Mouse (Mus musculus): Measurements from ENCODE around the gene Fbxl18. TPM values are rescaled to one million over a fixed set of nuclear protein-coding genes. Genes with fewer than 3 reads are reported as not detected.
"Not testable (repeated sequence)": the region's sequence is repeated elsewhere in the genome, so short reads cannot be mapped to it uniquely, and the experiment has no call there.

The Fbxl18 gene
- polyA plus RNA-seq, 1 experiment, result 34.8 TPM

DNA sequence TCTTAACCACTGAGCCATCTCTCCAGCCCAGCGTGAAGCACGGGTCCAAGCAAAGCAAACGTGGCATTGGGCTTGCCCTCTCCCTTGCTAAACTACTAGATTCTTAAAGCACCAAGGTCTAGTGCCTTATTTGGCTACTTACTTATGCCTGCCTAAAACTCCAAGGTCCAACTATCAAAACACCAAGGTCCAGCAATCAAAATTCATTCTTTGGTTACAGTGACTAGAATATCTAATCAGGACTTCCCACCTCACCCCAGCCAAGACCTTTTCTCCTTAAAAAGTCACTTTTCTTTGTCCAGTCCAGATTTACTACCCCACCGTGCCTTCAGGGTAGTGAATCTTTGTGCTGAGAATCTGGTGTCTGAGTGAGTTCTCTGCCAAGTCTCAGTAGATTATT, 3.1 kb upstream of the Fbxl18 start:
- DNase-seq (ENCODE audit: low read depth), result no peak
- TF ChIP-seq POLR2A (IDR thresholded peaks at IDR 0.05; ENCODE audit: borderline replicate concordance, extremely low read depth, insufficient read depth, insufficient read length, poor library complexity, severe bottlenecking) (no peak), CTCF (IDR thresholded peaks at IDR 0.05; ENCODE audit: borderline replicate concordance, extremely low read depth, insufficient read depth, insufficient read length) (no peak)

DNA sequence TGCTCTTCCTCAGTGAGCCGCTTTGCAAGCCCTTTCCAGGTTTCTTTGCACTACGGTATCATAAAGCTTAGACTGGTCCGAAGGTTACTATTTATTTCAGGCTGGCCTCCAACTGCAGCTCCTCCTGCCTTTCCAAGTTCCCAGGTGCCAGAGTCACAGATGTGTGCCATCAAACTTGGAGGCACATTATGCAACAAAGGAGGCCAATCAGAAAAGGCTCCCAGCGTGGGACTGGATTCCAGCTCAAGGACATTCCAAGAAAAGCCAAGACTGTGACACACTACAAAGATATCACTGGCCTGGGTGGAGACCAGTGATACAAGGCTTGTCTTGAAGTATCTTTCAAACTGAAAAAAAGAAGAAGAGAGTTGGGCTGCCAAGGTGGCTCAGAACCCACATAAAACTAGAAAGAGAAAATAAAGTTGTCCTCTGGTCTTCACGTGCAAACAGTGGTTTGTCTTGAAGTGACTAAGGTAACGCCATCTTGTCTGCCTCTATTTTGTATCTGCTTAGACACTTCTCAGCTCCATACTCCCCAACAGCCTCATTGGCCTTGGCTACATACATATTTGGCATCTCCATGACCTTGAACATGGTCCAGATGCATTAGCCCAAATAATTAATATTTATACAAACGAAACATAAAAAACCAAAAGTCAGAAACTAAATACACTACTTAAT, 2.5 kb upstream of the Fbxl18 start:
- no peak for TF ChIP-seq CTCF (IDR thresholded peaks at IDR 0.05; ENCODE audit: borderline replicate concordance, extremely low read depth, insufficient read depth, insufficient read length)
- DNase-seq (ENCODE audit: low read depth), result no peak

DNA sequence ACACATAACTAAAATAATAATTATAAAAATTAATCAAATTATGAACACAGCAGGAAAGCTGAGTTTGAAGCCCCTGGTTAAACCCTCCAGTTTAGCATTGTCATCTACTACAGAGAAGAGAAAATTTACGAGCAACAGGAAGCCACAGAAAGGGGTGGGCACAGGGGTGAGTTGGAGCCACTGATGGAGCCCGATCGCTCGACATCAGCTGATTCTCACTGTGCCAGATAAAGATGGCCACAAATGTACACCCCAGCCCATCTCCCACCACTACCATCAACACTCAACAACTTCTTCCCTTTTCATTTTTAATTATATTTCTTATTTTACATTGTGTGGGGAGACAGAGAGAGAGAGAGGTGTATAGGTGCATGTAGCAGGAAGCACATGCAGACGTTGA, 1.5 kb upstream of the Fbxl18 start:
- TF ChIP-seq POLR2A (IDR thresholded peaks at IDR 0.05; ENCODE audit: borderline replicate concordance, extremely low read depth, insufficient read depth, insufficient read length, poor library complexity, severe bottlenecking), result no peak
- no peak for TF ChIP-seq CTCF (IDR thresholded peaks at IDR 0.05; ENCODE audit: borderline replicate concordance, extremely low read depth, insufficient read depth, insufficient read length)
- DNase-seq (ENCODE audit: low read depth), result no peak

DNA sequence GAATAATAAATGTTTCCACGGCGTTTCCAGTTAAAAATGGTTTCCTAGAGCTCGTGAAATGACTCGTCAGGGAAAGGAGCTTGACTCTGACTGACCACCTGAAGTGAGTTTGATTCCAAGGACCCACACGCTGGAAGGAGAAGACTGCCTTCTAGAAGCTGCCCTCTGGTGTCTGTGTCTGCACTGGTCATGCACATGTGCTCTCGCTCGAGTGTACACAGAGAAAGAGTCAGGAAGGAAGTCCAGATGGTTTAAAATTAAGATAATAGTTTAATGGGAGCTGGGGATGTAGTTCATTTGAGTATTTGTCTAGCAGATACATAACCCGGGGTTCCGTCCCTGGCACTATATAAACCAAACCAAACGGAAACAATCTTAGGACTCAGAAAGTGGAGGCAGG, 971 bp upstream of the Fbxl18 start:
- DNase-seq (ENCODE audit: low read depth), result no peak
- no peak for TF ChIP-seq CTCF (IDR thresholded peaks at IDR 0.05; ENCODE audit: borderline replicate concordance, extremely low read depth, insufficient read depth, insufficient read length)
- no peak for TF ChIP-seq POLR2A (IDR thresholded peaks at IDR 0.05; ENCODE audit: borderline replicate concordance, extremely low read depth, insufficient read depth, insufficient read length, poor library complexity, severe bottlenecking)

DNA sequence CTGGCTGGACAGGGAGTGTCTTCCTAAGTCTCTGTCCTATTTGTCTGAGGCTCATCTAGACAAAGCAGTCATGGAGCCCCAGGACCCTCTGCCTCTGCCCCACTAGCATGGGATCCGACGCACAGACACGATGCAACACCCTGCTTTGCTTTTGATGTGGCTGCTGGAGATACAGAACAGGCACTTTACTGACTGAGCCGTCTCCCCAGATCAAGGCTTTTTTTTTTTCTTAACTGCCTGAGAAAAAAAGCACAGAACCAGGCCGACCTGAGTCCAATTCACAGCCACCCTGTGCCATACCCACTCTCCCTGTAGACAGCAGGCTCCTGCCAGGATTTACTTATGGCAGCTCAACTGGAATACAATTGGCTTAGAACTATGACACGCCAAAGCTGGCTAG, 3.8 kb downstream of the Fbxl18 start:
- no peak for DNase-seq (ENCODE audit: low read depth)
- TF ChIP-seq POLR2A (IDR thresholded peaks at IDR 0.05; ENCODE audit: borderline replicate concordance, extremely low read depth, insufficient read depth, insufficient read length, poor library complexity, severe bottlenecking) (no peak), CTCF (IDR thresholded peaks at IDR 0.05; ENCODE audit: borderline replicate concordance, extremely low read depth, insufficient read depth, insufficient read length) (no peak)

DNA sequence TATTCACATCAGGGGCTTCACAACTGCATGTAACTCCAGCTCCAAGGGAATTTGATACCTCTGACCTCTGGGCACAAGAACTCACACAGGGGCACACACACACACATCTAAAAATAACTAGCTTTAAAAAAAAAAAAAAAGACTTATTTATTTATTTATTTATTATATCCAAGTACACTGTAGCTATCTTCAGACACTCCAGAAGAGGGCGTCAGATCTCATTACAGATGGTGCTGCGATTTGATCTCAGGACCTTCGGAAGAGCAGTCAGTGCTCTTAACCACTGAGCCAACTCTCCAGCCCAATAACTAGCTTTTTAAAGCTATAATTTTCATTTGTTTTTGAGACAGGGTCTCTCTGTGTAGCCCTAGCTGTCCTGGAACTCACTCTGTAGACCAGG, 7.7 kb downstream of the Fbxl18 start:
- not testable (repeated sequence) for DNase-seq (ENCODE audit: low read depth)

DNA sequence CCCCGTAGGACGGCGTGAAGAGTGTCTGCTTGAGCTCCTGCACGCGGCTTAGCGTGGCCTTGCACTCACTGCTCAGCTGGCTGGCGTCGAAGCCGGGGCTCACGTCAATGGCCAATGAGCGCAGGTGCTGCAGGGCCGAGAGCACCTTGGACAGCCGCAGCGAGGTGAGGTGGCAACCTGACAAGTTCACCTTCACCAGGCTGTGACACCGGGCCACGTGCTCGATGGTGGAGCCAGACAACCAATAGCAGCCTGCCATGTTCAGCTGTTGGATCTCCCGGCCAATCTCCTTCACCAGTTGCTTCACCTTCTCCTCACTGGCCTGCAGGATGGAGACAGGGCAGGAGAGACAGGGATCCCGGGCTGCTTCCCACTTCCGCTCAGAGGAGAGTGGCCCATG, 8.5 kb downstream of the Fbxl18 start:
- DNase-seq (ENCODE audit: low read depth), result no peak
- TF ChIP-seq CTCF (IDR thresholded peaks at IDR 0.05; ENCODE audit: borderline replicate concordance, extremely low read depth, insufficient read depth, insufficient read length) (no peak), POLR2A (IDR thresholded peaks at IDR 0.05; ENCODE audit: borderline replicate concordance, extremely low read depth, insufficient read depth, insufficient read length, poor library complexity, severe bottlenecking) (no peak)

DNA sequence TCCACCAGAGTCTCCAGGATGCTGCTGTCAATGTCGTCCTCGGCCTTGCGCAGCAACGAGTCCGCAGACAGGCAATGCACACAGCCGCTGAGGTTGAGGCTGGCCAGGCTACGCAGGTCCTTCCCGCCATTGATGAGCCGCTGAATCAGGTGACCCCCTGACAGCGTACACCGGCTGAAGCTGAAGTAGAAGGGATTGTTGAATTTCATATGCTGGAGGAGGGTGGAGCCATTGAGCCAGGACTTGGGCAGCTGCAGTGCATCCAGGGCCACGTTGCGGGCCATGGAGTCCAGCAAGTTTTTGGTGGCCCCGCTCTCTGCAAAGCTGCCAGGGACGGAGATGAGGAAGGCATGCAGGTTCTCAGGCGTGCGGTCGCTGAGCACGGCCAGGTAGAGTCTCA, 9.0 kb downstream of the Fbxl18 start:
- TF ChIP-seq CTCF (IDR thresholded peaks at IDR 0.05; ENCODE audit: borderline replicate concordance, extremely low read depth, insufficient read depth, insufficient read length) (no peak), POLR2A (IDR thresholded peaks at IDR 0.05; ENCODE audit: borderline replicate concordance, extremely low read depth, insufficient read depth, insufficient read length, poor library complexity, severe bottlenecking) (no peak)
- no peak for DNase-seq (ENCODE audit: low read depth)

DNA sequence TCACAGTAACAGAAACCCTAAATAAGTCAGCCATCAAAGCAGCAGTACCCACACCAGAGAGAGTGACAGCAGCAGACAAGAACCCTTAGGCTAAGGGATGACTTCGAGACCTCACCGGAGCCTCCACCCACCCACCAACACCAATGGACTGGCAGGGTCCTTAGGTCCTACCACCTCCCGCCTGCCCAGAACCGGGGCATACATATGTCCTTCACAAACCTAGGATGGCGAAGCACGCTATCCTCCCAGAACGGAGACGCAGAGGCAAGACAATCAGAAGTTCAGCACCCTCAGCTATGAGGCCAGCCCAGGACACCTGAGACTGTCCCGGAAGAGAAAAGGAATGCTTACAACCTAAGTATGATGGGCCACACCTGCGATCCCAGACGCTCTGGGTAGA, 12.8 kb downstream of the Fbxl18 start:
- TF ChIP-seq CTCF (IDR thresholded peaks at IDR 0.05; ENCODE audit: borderline replicate concordance, extremely low read depth, insufficient read depth, insufficient read length), result no peak
- no peak for TF ChIP-seq POLR2A (IDR thresholded peaks at IDR 0.05; ENCODE audit: borderline replicate concordance, extremely low read depth, insufficient read depth, insufficient read length, poor library complexity, severe bottlenecking)
- DNase-seq (ENCODE audit: low read depth), result no peak

DNA sequence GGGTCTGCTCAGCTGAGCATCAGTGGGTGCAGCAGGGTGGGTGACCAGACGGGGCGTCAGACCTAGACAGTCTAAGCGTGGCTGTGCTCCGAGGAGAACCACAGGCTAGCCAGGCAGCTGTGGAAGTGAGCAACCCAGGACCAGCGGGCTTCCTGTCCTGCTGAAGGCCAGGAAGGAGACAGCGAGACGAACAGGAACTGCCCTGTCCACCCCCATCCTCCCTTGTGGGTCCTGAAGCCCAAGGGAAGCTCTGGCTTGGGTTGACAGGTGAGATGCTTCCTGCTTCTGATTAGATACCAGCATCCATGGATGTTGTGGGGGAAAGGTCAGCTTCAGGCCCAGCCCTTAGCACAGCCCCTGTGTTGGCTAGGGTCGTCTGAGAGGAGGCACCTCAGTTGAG, 13.3 kb downstream of the Fbxl18 start:
- no peak for DNase-seq (ENCODE audit: low read depth)
- TF ChIP-seq CTCF (IDR thresholded peaks at IDR 0.05; ENCODE audit: borderline replicate concordance, extremely low read depth, insufficient read depth, insufficient read length) (no peak), POLR2A (IDR thresholded peaks at IDR 0.05; ENCODE audit: borderline replicate concordance, extremely low read depth, insufficient read depth, insufficient read length, poor library complexity, severe bottlenecking) (no peak)

DNA sequence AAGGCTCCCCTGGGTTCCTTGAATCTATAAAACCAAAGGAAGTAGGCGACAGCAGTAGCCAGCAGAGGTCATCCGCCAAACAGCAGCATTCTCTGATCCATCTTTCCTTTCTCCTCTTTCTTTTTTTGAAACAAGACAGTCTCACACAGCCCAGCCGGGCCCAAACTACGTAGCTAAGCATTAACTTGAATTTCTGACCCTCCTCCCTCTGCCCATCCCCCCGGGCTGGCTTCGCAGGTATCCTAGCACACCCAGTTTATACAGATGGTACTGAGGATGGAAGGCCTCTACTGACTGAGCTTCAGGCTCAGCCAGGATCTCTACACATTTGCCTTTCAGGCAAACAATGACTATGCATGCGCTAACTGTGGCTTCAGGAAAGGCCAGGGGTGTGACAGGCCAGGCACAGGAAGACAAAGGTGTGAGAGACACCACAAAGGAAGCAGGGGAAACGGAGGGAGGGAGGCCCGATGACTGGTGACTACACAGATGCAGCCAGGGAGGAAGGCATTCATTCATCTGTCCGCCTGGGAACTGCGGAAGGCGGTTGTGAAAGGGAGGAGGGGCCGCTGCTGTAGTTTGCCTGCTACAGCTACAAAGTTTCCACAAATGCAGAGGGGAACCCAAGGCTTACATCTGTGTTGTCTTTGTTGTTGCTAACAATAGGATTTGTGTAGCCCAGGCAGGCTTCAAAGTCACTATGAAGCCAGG, 14.3 kb downstream of the Fbxl18 start:
- no peak for TF ChIP-seq CTCF (IDR thresholded peaks at IDR 0.05; ENCODE audit: borderline replicate concordance, extremely low read depth, insufficient read depth, insufficient read length)
- no peak for TF ChIP-seq POLR2A (IDR thresholded peaks at IDR 0.05; ENCODE audit: borderline replicate concordance, extremely low read depth, insufficient read depth, insufficient read length, poor library complexity, severe bottlenecking)
- peak; percentile 67 for DNase-seq (ENCODE audit: low read depth)

DNA sequence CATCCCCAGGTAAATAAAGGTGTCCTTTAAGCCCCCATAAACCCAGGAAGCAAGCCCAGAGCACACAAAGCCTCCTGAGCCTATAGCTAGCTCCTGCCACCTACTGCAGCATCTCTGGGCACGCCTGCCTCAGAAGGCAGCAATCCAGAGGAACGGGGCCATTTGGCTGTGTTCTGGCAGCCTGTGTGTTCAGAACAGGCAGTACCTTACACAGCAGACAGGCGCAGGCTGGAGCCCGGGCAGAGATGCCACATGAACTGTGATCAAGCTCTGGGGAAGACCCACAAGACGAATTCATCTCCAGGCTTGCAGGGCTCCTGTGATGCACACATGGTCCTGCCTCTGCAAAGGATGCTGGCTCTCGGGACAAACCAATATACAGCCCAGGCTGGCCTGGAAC, 15.0 kb downstream of the Fbxl18 start:
- DNase-seq (ENCODE audit: low read depth), result no peak
- TF ChIP-seq CTCF (IDR thresholded peaks at IDR 0.05; ENCODE audit: borderline replicate concordance, extremely low read depth, insufficient read depth, insufficient read length) (peak; percentile 3; the same call in 1 of the 2 replicates), POLR2A (IDR thresholded peaks at IDR 0.05; ENCODE audit: borderline replicate concordance, extremely low read depth, insufficient read depth, insufficient read length, poor library complexity, severe bottlenecking) (no peak)
